Mouse (Mus musculus): Measurements from ENCODE around the gene Cdk12. TPM values are rescaled to one million over a fixed set of nuclear protein-coding genes. Genes with fewer than 3 reads are reported as not detected.
A peak's percentile ranks its signal among the peaks of the same experiment; 100 is the strongest.

Gene Cdk12
- total RNA-seq, 2 experiments from 2014 or later, result 40.0 to 40.3 TPM

GRCm38 (mm10) chr11:98265039-98265438 lies 62.2 kb downstream of the Cdk12 start:
- TF ChIP-seq CTCF (IDR thresholded peaks at IDR 0.05), result peak; percentile 99
- peak; percentile 79 to 90 for DNase-seq (ENCODE audit: extremely low spot score in 1 of 2, low spot score in 2 of 2)
- intact Hi-C loops (cut with DNase I), result loop anchor here (1.0 to 2.0 kb wide), 3 partner anchors 77 to 192 kb away; no protein-coding TSS in a partner anchor
- Histone ChIP-seq H3K27ac (no peak overlapping the region; the same call in 1 of the 2 replicates), H3K4me3 (no peak overlapping the region)

GRCm38 (mm10) chr11:98265891-98266290 lies 63.0 kb downstream of the Cdk12 start:
- no peak for TF ChIP-seq CTCF (IDR thresholded peaks at IDR 0.05)
- DNase-seq (ENCODE audit: extremely low spot score in 1 of 2, low spot score in 2 of 2), result no peak
- Histone ChIP-seq H3K27ac (no peak overlapping the region; the same call in 1 of the 2 replicates), H3K4me3 (no peak overlapping the region)
- intact Hi-C loops (cut with DNase I), result loop anchor here (1.0 to 2.0 kb wide), 3 partner anchors 76 to 191 kb away; no protein-coding TSS in a partner anchor

GRCm38 (mm10) chr11:98266699-98267402 lies 64.0 kb downstream of the Cdk12 start:
- Histone ChIP-seq H3K4me3 (no peak overlapping the region), H3K27ac (no peak overlapping the region; the same call in 1 of the 2 replicates)
- no peak for DNase-seq (ENCODE audit: extremely low spot score in 1 of 2, low spot score in 2 of 2)
- no peak for TF ChIP-seq CTCF (IDR thresholded peaks at IDR 0.05)
- intact Hi-C loops (cut with DNase I), result no loop called here

GRCm38 (mm10) chr11:98270066-98270465 lies 67.2 kb downstream of the Cdk12 start:
- Histone ChIP-seq H3K27ac (peak overlapping the region; percentile 85), H3K4me3 (no peak overlapping the region)
- TF ChIP-seq CTCF (IDR thresholded peaks at IDR 0.05), result no peak
- intact Hi-C loops (cut with DNase I), result no loop called here
- peak; percentile 34 to 58 for DNase-seq (ENCODE audit: extremely low spot score in 1 of 2, low spot score in 2 of 2)

- Histone ChIP-seq H3K4me3 (no peak overlapping the region), H3K27ac (peak overlapping the region; percentile 72)
- no peak for TF ChIP-seq CTCF (IDR thresholded peaks at IDR 0.05)
- DNase-seq (ENCODE audit: extremely low spot score in 1 of 2, low spot score in 2 of 2), result no peak
- intact Hi-C loops (cut with DNase I), result no loop called here
Measured at GRCm38 (mm10) chr11:98270466-98270865, 67.6 kb downstream of the Cdk12 start.

GRCm38 (mm10) chr11:98283740-98284139 lies 80.9 kb downstream of the Cdk12 start:
- intact Hi-C loops (cut with DNase I), result no loop called here
- Histone ChIP-seq H3K27ac (peak overlapping the region; percentile 44; the same call in 1 of the 2 replicates), H3K4me3 (no peak overlapping the region)
- no peak for DNase-seq (ENCODE audit: extremely low spot score in 1 of 2, low spot score in 2 of 2)
- TF ChIP-seq CTCF (IDR thresholded peaks at IDR 0.05), result no peak

GRCm38 (mm10) chr11:98284230-98284629 lies 81.4 kb downstream of the Cdk12 start:
- peak in 1 of 2 experiments; percentile 59 for DNase-seq (ENCODE audit: extremely low spot score in 1 of 2, low spot score in 2 of 2)
- Histone ChIP-seq H3K27ac (peak overlapping the region; percentile 57; the same call in 1 of the 2 replicates), H3K4me3 (peak overlapping the region; percentile 31; the same call in 1 of the 2 replicates)
- intact Hi-C loops (cut with DNase I), result no loop called here
- peak; percentile 7; the same call in 1 of the 2 replicates for TF ChIP-seq CTCF (IDR thresholded peaks at IDR 0.05)

GRCm38 (mm10) chr11:98285368-98285767 lies 82.5 kb downstream of the Cdk12 start:
- TF ChIP-seq CTCF (IDR thresholded peaks at IDR 0.05), result no peak
- no peak overlapping the region for H3K27ac ChIP-seq
- intact Hi-C loops (cut with DNase I), result no loop called here

GRCm38 (mm10) chr11:98287531-98287930 lies 84.7 kb downstream of the Cdk12 start:
- no peak for DNase-seq (ENCODE audit: extremely low spot score in 1 of 2, low spot score in 2 of 2)
- no peak overlapping the region for H3K27ac ChIP-seq
- no peak for TF ChIP-seq CTCF (IDR thresholded peaks at IDR 0.05)
- no peak overlapping the region for H3K4me3 ChIP-seq
- intact Hi-C loops (cut with DNase I), result no loop called here

More at GRCm38 (mm10) chr11:98285368-98285767, 82.5 kb downstream of the Cdk12 start:
- H3K4me3 ChIP-seq, result no peak overlapping the region
- DNase-seq (ENCODE audit: extremely low spot score in 1 of 2, low spot score in 2 of 2), result no peak

- intact Hi-C loops (cut with DNase I), result no loop called here
- Histone ChIP-seq H3K27ac (no peak overlapping the region), H3K4me3 (no peak overlapping the region)
- no peak for TF ChIP-seq CTCF (IDR thresholded peaks at IDR 0.05)
- no peak for DNase-seq (ENCODE audit: extremely low spot score in 1 of 2, low spot score in 2 of 2)
Measured at GRCm38 (mm10) chr11:98287961-98288360, 85.1 kb downstream of the Cdk12 start.

GRCm38 (mm10) chr11:98289873-98290272 lies 87.0 kb downstream of the Cdk12 start:
- Histone ChIP-seq H3K27ac (no peak overlapping the region), H3K4me3 (no peak overlapping the region)
- no peak for TF ChIP-seq CTCF (IDR thresholded peaks at IDR 0.05)
- DNase-seq (ENCODE audit: extremely low spot score in 1 of 2, low spot score in 2 of 2), result peak; percentile 34 to 38
- intact Hi-C loops (cut with DNase I), result no loop called here

GRCm38 (mm10) chr11:98290906-98291305 lies 88.0 kb downstream of the Cdk12 start:
- intact Hi-C loops (cut with DNase I), result no loop called here
- TF ChIP-seq CTCF (IDR thresholded peaks at IDR 0.05), result no peak
- DNase-seq (ENCODE audit: extremely low spot score in 1 of 2, low spot score in 2 of 2), result no peak
- no peak overlapping the region for H3K27ac ChIP-seq
- H3K4me3 ChIP-seq, result no peak overlapping the region

All from left cerebral cortex, adult 2 months (tissue).